Mouse (Mus musculus): ENCODE measurements around the gene Edc4. TPM values are rescaled to one million over a fixed set of nuclear protein-coding genes. Genes with fewer than 3 reads are reported as not detected.

Gene Edc4
- polyA plus RNA-seq, 1 experiment, result 71.3 TPM

DNA sequence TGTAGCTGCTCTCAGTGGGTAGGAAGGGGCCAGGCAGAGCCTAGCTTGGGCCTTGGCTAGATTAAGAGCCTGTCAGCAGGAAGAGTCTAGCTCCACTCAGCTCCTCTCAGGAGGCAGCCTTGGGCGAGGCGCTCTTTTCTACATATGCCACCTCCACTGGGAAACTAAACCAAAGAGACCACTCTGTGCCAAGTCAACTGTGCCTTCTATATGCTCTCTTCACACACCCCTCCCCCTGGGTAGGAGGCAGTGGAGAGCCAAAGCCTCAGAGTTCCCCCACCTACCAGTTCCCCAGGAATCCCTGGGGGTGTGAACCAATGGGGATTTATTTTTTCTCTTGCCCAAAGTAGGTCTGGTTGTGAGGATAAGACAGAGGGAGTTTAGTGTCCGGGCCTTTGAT, 50.6 kb downstream of the Edc4 start:
- Histone ChIP-seq H3K4me3 (ENCODE audit: extremely low read depth, insufficient read depth, insufficient read length) (no peak overlapping the region), H3K27ac (ENCODE audit: insufficient read depth, low read length) (no peak overlapping the region), H3K4me1 (ENCODE audit: control insufficient read depth, insufficient read depth, insufficient read length) (no peaks in the 10 kb centered on the region), H3K27me3 (ENCODE audit: control insufficient read depth, insufficient read depth, low read length) (no peaks in the 10 kb centered on the region), H3K36me3 (ENCODE audit: control insufficient read depth, insufficient read depth, low read length) (peaks cover 16% of the 10 kb centered on the region)
- no peak for DNase-seq (ENCODE audit: low read depth in 1 of 2, low spot score in 2 of 2)
- WGBS, result 93% methylated on average over 3 of the region's 3 CpGs
- TF ChIP-seq POLR2A (IDR thresholded peaks at IDR 0.05; ENCODE audit: low read depth, low read length) (no peak), CTCF (IDR thresholded peaks at IDR 0.05; ENCODE audit: extremely low read depth, insufficient read depth, insufficient read length, insufficient replicate concordance) (no peak)

DNA sequence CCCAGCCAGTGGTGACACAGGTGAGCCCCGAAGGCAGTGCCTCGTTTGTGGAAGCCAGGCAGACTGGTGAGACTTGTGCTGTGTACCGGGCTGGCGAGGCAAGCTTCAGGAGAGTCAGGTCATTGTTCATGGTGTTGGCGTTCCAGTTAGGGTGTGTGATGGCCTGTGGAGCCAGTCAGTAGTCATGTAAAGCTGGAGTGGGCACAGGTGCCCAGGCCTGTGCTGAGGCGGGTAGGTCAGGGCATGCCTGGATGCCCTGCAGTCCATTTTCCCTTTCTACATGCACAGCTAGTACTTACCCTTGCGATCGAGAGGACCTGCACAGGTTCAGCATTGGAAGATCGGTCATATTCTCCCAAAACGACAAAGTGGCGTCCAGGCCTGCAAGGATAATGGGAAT, 51.8 kb downstream of the Edc4 start:
- 94% methylated on average over 11 of the region's 11 CpGs for WGBS
- Histone ChIP-seq H3K27ac (ENCODE audit: insufficient read depth, low read length) (no peak overlapping the region), H3K4me1 (ENCODE audit: control insufficient read depth, insufficient read depth, insufficient read length) (peaks cover 3% of the 10 kb centered on the region; the same call in 1 of the 2 replicates), H3K36me3 (ENCODE audit: control insufficient read depth, insufficient read depth, low read length) (peaks cover 15% of the 10 kb centered on the region), H3K27me3 (ENCODE audit: control insufficient read depth, insufficient read depth, low read length) (no peaks in the 10 kb centered on the region), H3K4me3 (ENCODE audit: extremely low read depth, insufficient read depth, insufficient read length) (no peak overlapping the region)
- no peak for TF ChIP-seq CTCF (IDR thresholded peaks at IDR 0.05; ENCODE audit: extremely low read depth, insufficient read depth, insufficient read length, insufficient replicate concordance)
- TF ChIP-seq POLR2A (IDR thresholded peaks at IDR 0.05; ENCODE audit: low read depth, low read length), result no peak
- no peak for DNase-seq (ENCODE audit: low read depth in 1 of 2, low spot score in 2 of 2)

DNA sequence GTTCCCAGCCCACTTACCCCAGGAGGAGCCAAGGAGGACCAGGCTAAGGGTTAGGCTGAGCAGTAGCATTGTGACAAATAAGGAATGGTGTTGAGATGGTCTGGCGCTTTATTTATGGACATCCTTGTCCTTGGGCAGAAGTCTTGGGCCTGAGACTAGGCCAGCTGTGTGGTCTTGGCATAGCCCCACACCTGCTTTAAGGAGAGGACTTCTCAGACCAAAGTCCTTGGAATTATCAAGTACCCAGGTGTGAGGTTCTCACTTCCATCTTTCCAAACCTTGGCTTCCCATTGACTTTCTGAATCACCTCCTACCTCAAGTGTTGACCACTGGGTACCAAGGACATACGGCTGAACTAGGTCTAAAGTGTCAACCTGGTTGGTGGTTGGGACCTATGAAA, 53.1 kb downstream of the Edc4 start, which contains the start of gene Ctrl:
Gene Ctrl, minus strand, starts transcription at position 101 of the 400 bp plus-strand sequence.
- H3K4me3 ChIP-seq (ENCODE audit: extremely low read depth, insufficient read depth, insufficient read length), result no peak within 1 kb of the TSS
- peaks cover 15% of the 10 kb centered on the region for H3K36me3 ChIP-seq (ENCODE audit: control insufficient read depth, insufficient read depth, low read length)
- DNase-seq (ENCODE audit: low read depth in 1 of 2, low spot score in 2 of 2), result no peak
- WGBS, result 88% methylated on average over 2 of the region's 2 CpGs
- TF ChIP-seq POLR2A (IDR thresholded peaks at IDR 0.05; ENCODE audit: low read depth, low read length) (no peak), CTCF (IDR thresholded peaks at IDR 0.05; ENCODE audit: extremely low read depth, insufficient read depth, insufficient read length, insufficient replicate concordance) (no peak)
- H3K4me1 ChIP-seq (ENCODE audit: control insufficient read depth, insufficient read depth, insufficient read length), result peaks cover 3% of the 10 kb centered on the region; the same call in 1 of the 2 replicates
- no peaks in the 10 kb centered on the region for H3K27me3 ChIP-seq (ENCODE audit: control insufficient read depth, insufficient read depth, low read length)
- H3K27ac ChIP-seq (ENCODE audit: insufficient read depth, low read length), result no peak within 1 kb of the TSS

DNA sequence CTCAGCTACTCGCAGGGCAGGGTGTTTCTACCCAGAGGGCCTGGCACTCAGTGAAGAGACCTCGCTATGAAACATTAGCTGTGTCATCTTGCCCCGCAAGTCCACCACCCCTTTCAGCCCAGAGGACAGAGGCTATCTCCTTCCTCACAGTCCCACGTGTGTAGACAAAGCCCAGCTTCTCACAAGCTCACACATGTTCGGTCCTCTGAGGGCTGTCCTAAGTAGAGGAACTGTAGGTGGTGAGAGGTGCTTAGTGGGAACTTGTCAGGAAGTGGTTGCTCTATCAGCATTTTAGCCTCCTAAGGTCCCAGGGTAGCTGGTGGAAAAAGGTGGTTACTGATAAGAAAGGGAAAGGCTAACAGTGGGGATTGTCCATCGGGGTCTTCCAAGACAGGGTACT, 54.4 kb downstream of the Edc4 start:
- no peak overlapping the region for H3K27ac ChIP-seq (ENCODE audit: insufficient read depth, low read length)
- WGBS, result 51% methylated on average over 6 of the region's 6 CpGs

DNA sequence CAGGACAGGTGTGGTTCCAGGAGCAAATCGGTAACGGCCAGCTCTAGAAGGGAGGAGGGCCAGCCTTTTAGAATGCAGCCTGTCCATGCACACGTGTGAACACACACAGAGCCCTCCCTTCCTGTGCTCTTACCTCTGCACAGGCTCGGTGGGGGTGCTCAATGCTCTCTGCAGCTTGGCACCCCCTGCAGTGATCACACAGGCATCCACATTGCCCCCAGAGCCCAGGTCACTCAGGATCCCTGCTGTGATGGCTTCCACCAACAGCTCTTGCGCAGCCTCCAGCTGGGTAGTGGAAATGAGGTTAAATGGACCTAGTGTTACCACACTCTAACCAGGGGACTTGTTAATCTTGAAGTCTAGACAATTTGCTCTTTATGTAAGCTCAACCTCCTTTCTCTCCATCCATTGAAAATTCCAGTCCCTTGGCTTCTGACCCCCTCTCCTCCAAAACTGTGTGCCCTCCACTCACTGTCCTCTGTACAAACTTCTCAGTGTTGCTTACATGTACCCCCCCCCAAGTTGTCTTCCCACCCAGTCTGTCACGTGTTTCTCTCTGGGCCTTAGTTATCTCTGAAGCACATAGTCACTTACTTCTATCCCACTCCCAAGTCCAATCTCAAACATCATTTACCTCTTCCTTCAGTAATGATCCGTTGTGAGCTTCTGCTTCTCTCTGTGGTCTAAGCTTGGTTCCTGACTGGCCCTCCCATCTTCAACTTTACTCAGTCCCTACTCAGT, 55.4 kb downstream of the Edc4 start:
- no peak overlapping the region for H3K27ac ChIP-seq (ENCODE audit: insufficient read depth, low read length)
- H3K36me3 ChIP-seq (ENCODE audit: control insufficient read depth, insufficient read depth, low read length), result peaks cover 12% of the 10 kb centered on the region
- DNase-seq (ENCODE audit: low read depth in 1 of 2, low spot score in 2 of 2), result no peak
- TF ChIP-seq CTCF (IDR thresholded peaks at IDR 0.05; ENCODE audit: extremely low read depth, insufficient read depth, insufficient read length, insufficient replicate concordance) (no peak), POLR2A (IDR thresholded peaks at IDR 0.05; ENCODE audit: low read depth, low read length) (no peak)
- H3K27me3 ChIP-seq (ENCODE audit: control insufficient read depth, insufficient read depth, low read length), result no peaks in the 10 kb centered on the region
- WGBS, result 80% methylated on average over 7 of the region's 7 CpGs
- peaks cover 3% of the 10 kb centered on the region; the same call in 1 of the 2 replicates for H3K4me1 ChIP-seq (ENCODE audit: control insufficient read depth, insufficient read depth, insufficient read length)
- H3K4me3 ChIP-seq (ENCODE audit: extremely low read depth, insufficient read depth, insufficient read length), result no peak overlapping the region

More for the DNA sequence above, 54.4 kb downstream of the Edc4 start:
- peaks cover 12% of the 10 kb centered on the region for H3K36me3 ChIP-seq (ENCODE audit: control insufficient read depth, insufficient read depth, low read length)
- no peak overlapping the region for H3K4me3 ChIP-seq (ENCODE audit: extremely low read depth, insufficient read depth, insufficient read length)
- no peaks in the 10 kb centered on the region for H3K27me3 ChIP-seq (ENCODE audit: control insufficient read depth, insufficient read depth, low read length)
- H3K4me1 ChIP-seq (ENCODE audit: control insufficient read depth, insufficient read depth, insufficient read length), result peaks cover 3% of the 10 kb centered on the region; the same call in 1 of the 2 replicates
- TF ChIP-seq POLR2A (IDR thresholded peaks at IDR 0.05; ENCODE audit: low read depth, low read length), result no peak
- TF ChIP-seq CTCF (IDR thresholded peaks at IDR 0.05; ENCODE audit: extremely low read depth, insufficient read depth, insufficient read length, insufficient replicate concordance), result no peak
- DNase-seq (ENCODE audit: low read depth in 1 of 2, low spot score in 2 of 2), result no peak

DNA sequence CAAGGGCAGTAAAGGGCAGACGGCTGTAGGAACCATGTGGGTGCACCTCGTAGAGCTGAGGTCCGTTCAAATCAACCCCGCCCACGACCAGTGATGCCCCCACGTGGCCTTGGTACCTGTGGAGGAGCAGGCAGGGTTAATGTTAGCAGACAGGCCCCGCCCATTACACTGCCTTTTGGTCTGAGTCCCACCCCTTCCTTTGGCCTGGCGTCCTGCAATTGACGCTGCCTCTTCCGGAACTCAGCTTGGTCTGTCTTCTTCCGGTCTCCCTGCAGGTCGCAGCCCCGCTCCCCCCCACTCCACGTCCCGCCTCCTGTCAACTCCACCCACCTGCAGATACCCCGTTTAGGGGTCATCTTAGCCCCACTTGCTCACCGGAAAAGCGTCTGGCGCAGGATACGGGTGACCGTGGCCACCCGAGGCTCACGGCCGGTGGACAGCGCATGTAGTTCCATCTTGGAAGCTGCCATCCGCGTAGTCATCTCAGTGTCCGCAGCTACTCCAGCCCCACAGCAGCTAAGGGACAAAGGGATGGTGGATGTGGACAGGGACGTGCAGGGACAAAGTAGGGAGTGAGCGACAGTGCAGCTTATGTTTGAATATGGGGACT, 56.3 kb downstream of the Edc4 start:
- peaks cover 3% of the 10 kb centered on the region; the same call in 1 of the 2 replicates for H3K4me1 ChIP-seq (ENCODE audit: control insufficient read depth, insufficient read depth, insufficient read length)
- peaks cover 12% of the 10 kb centered on the region for H3K36me3 ChIP-seq (ENCODE audit: control insufficient read depth, insufficient read depth, low read length)
- H3K4me3 ChIP-seq (ENCODE audit: extremely low read depth, insufficient read depth, insufficient read length), result peak overlapping the region; percentile 93
- peak; percentile 17 for TF ChIP-seq POLR2A (IDR thresholded peaks at IDR 0.05; ENCODE audit: low read depth, low read length)
- TF ChIP-seq CTCF (IDR thresholded peaks at IDR 0.05; ENCODE audit: extremely low read depth, insufficient read depth, insufficient read length, insufficient replicate concordance), result no peak
- DNase-seq (ENCODE audit: low read depth in 1 of 2, low spot score in 2 of 2), result peak; percentile 42 to 87
- H3K27ac ChIP-seq (ENCODE audit: insufficient read depth, low read length), result peak overlapping the region; percentile 94
- WGBS, result 1% methylated on average over 30 of the region's 30 CpGs
- no peaks in the 10 kb centered on the region for H3K27me3 ChIP-seq (ENCODE audit: control insufficient read depth, insufficient read depth, low read length)
